Mouse (Mus musculus) kidney, adult 9 months (tissue): Measurements from ENCODE around the gene Prg4.

Experiments
- DNase-seq: peaks from one replicate; pipeline ENCODE4 v3.0.0; 2022

Gene Prg4

DNA sequence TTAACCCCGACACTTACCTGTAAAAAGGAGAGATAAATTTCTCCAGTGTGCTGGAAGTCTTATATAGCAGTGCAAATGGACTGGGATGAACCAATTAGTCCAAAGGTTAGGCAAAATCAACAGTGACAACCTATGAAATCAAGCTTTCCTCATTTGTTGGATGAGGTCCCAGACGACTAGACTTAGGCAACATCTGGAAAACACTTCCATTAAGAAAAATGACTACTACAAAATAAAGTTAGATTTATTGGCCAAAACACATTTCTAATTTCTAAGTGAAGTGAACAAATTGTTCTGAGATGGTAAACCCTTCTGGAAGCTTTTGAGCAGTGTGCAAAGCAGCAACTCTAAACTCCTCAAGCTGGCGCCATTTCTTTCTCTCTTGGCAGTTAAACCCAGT lies at the start of gene Prg4:
Gene Prg4, minus strand, starts transcription at position 34 of the 400 bp plus-strand sequence.
- peak; percentile 13 for DNase-seq

DNA sequence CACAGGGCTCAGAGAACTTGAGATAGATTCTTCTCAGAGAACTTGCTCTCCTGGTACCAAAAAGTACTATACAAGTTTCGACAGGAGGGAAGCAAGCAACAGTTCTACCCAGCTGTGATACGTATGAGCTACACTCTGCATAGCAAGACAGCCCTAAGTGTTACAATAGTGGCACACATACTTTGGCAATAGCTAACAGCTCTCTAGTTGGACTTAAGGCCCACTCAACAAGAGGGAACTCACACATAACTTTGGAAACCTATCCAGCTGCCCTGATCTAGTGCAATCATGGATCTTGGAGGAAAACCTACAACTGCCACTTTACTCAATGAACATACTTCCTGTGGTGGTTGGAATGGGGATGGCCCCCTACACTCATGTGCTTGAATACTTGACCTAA lies 47.1 kb upstream of the Prg4 start:
- DNase-seq: no peak

DNA sequence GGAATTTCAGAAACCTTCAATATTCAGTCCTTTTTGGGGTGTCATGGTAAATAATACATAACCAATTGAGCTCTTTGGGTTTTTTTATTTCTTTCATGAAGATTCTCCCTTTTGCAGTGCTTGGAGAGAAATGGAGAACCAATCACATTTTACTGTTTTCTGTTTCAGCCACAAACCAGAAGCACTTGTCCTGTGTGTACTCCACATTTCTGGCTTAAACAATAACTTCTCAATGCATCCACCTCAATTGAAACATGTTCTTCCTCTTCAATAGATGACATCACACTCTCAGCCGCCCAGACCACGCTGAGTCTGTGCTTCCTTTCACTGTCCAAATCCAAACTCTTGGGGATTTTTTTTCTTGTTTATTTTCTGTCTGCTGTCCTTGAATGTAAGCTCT lies 39.8 kb upstream of the Prg4 start:
- no peak for DNase-seq

DNA sequence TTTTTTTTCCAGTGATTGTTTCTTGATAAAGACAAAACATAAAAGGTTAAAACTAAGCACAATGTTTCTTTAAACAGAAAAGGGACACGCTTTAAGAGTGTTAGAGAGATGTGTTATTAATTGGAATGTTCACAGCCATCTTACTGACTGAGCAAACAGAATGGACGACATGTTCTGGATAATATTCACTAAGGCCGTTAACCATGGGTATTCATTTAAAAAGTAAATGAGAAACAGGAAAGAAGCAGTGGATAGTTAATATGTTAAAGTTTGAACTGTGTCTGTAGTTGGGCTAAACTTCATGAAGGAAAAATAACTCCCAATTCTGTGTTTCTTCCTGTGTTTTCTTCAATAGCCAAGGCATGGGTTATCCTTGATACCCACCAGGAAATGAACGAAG lies 37.4 kb upstream of the Prg4 start:
- DNase-seq: peak; percentile 67

DNA sequence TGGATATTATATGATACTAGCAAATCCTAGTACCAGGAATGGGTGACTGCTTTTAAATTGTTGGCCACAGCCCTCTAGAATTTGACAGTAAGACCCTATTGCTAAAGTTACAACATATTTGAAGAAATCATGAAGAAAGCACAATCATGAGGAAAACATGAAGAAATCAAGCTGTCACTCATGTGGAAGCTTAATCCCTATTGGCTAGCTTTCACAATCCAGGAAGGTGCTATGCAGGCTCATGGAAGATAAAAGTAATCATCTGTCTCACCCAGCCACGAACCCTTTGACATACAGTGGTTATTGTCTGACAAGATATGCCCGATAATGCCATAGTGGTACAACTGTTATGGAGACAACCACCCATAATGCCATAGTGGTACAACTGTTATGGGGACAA lies 32.2 kb upstream of the Prg4 start:
- DNase-seq: no peak

DNA sequence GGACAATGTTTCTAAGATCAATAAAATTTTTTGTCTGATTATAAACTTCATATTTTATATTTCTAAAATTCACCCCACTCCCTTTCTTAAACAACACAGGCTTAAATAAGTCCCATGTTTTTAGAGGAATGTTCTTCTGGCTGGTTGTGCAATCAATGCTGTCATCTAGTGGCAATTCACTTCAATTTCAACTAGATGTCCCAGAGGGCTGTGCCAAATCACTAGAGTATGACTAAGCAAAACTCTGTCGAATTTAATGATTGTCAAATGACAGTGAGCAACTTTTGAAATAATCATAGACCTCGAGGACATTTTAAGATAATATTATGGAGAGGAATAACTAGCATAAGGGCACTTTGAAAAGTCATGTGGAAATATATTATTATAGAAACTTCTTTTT lies 31.7 kb upstream of the Prg4 start:
- peak; percentile 69 for DNase-seq

DNA sequence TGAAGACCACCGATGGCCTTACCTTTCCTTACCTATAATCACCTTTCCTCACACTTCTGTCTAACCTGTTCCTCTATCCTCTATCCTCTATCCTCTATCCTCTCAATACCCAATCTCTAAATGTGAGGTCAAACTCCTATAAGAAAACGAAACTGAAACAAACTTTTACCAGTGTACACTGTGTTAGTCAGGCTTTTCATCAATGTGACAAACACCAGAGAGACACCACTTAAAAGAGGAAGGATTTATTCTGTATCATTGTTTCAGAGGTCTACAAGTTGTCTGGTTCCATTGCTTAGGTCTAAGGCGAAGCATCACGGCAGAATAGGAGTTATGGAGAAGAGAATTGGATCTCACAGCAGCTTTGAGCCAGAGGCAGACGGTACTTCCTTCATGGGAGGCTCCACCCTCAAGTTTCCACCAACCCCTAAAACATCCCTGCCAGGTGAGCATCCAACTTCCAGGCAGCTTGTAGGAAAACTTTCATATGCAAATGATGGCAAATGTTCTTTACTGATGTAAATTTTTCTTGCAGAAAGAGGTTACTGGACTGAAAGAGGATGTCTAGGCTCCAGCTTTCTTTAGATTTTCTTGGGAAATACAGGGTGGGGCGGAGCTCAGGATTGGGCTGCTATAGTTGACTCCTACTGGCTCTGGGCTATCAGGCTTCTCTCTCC lies 30.8 kb upstream of the Prg4 start:
- no peak for DNase-seq

DNA sequence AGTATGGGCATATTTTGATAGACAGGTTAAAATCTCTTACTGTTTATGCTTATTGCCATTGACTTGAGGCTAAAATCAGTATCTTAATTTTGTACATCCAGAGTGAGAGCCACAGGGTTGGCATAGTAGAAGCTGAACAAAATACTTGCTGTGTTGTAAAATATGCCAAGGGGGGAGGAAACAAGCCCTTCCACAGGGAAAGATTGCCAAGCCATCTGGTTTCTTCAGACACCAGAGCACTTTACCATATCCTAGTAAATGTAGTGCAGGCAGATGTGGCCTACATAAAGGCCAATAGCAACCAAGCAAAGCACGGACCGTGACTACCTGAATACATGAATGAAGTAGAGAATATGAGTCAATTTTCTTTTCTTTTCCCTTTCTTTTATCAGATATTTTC lies 23.2 kb upstream of the Prg4 start:
- no peak for DNase-seq

DNA sequence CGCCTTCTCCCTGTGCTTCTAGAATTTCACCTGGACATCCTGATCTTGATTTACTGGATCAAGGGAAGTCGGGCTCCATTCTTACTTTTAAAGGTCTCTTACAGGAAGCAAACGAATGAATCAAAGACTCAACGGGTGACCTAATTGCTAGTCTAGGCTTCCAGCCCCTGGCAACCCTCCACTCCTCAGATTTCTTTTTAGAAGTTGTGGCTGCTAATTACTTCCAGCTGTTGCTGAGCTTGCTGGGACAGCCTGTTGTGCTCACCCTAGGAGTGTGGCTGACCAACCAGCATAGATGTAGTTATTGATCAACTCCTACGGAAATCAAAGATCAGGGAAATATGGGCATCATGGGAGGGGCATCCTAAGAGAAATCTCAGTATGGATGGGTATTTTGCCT lies 14.7 kb upstream of the Prg4 start:
- DNase-seq: no peak

DNA sequence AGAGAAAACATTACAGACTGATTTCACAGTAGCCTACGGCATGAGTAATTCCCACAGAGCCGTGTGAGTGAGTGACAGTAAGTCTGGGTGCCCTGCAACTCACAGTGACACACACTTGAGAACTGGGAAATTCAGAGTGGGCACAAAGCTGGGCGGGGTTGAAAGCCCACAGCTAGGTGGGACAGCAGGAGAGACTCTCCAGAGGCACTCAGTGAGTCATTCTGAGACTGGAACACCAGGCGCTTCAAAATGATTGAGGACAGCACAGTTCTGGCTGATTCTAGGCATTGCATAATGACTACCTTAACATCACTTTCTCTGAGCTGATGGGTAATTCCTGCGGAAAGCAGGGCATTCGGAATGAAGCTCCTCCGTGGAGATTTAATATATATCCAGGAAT lies 6.6 kb upstream of the Prg4 start:
- DNase-seq: no peak

DNA sequence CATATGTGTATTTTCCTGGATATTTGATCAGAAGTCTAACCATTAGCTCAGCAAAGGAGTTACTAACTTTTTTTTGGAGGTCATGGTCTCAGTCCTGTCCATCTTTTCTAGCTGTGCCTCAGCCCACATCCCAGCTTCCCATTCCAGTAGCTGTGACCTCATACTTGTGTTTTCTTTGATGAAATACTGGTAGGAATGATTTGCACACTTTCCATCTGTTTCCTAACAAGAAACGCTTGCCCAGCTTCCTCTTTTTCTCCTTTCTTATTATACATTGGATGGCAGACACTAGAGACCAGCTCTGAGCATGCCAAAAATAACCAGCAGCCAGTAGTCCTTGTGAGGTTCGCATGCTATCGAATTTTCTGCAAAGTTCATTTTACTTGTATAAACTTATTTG lies 4.0 kb upstream of the Prg4 start:
- no peak for DNase-seq

DNA sequence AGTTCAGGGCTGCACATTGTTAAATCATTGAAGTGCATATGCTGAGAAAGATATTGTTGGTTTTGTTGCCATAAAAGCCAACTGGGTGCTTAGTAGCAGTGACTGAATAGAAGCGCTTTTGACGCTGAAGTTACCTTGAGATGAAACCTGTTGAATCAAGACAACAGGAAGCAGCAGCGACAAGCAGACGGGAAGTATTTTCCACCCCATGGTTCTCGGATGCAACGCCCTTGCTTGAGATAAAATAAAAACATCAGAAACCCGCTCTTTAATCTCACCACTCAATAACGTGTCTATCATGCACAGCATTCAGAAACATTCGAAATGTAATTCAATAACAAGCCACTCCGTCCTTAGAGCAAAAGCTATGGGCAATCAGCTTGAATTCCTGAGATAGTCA lies 601 bp downstream of the Prg4 start:
- DNase-seq: no peak

DNA sequence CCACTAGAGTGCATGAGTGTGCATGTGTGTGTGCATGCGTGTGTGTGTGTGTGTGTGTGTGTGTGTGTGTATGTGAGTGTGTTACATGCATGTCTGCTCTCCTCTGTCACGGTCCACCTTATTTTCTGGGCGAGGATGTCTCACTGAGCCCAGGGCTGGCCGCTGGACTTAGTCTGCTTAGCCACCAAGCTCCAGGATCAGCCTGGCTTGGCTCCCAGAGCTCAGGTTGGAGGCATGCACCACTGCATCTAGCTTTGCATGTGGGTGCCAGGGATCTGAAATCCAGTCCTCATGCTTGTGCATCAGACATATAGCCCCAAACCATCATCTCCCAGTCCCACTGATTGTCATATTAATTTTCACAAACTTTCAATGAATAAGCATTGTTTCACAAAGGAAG lies 2.3 kb downstream of the Prg4 start:
- no peak for DNase-seq

DNA sequence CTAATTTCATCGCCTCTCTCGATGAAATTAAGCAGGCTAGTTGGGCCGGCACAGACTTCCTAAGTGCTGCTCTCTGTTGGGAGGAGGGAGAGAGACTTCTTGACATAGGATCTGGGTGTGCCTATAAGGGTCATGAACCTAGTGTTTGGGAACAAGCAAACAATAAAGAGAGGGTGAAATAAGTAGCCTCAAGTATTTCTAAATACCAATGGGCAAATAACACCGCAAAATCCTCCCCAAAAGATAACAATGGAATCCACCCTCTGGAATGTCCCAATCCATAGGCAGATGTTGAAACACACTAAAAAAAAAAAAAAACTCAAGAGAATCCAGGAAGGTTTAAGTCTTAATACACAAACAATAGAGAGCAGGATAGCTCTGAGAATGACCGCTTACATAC lies 2.9 kb downstream of the Prg4 start:
- no peak for DNase-seq

DNA sequence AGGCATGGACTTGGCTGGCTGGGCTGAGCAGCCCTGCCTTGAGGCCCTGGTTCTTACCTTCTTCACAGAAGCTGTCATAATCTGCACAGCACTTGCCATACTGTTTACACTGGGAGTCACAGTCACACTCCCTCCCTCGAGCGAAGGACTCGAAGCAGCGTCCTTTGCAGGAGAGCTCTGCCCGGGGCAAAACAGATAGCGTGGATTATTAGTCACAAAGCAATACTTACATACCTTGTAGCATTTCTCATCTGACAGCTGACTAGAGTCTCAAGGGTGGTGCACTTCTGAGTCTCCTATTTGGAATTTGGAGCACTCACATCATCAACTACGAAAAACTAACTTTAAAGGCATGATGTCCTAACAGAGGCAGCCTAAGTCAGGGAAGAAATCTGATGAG lies 5.4 kb downstream of the Prg4 start:
- DNase-seq: no peak

DNA sequence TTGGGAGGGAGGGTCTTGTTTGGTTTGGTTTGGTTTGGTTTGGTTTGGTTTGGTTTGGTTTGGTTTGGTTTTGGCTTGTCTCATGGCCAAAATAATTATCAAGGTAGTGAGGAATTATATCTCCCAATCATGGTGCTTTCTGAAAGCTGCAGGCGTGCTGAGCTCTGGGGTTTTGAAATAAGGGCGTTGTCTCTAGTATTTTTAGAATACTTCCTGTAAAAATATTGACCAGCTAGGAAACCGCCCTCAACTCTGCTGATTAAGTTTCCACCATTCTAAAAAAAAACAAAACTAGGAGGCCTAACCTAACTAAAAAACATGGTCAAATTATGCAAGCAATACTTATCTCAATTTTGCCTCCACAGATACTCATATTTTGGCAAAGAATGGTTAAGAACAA lies 6.4 kb downstream of the Prg4 start:
- no peak for DNase-seq

DNA sequence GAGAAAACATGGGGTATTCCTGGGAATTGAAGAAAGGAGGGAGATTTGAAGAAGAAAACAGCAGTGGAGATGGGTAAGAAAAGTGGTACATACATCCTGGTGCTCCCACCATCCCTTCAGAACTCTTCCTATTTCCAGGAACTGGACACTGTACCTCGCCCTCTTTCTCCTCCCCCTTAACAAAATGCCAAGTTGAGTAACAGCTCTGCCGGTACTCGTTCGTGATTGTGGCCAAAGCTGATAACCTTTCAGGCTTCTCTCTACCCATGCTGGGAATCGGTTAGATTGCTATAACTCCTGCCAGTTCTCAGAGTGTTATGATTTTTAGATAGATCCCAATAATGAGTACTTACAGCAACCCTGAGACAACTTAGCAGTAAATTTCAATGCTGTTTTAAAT lies 7.0 kb downstream of the Prg4 start:
- no peak for DNase-seq

DNA sequence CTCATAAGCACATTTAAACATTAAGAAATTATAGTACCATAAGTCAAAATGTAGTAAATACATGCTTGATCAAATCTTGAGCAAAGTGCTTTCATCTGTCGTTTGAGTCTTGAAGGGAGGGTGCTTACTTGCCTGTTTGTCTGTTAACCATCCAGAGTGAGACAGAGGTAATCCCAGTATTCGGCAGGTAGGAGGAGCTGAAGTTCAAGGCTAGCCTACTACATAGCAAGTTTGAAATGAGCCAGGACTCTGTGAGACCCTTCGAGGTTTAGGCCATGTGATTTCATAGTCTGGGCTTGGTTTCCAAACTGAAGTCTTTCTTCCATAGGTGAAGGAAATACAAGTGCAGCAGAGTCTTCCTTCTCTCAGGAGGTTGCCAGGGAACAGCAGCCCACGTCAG lies 24.2 kb downstream of the Prg4 start:
- DNase-seq: no peak

DNA sequence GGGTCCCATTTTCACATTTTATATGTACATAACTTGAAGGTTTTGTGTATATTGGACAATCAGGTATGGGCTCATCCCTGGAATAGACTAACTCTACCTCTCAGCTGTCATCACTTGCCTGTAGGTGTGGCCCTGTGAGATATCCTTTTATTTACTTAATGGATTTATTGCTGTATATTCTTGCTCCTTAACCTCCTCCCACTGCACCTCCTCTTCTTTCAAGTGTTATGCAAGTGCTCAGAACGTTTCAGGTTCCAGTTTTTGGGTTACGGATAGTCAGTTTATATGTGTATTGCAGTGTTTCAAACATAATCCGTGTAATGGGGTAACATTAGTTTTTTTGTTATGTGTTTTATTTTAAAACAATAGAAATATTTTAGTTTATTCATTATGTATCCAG lies 27.3 kb downstream of the Prg4 start:
- no peak for DNase-seq

DNA sequence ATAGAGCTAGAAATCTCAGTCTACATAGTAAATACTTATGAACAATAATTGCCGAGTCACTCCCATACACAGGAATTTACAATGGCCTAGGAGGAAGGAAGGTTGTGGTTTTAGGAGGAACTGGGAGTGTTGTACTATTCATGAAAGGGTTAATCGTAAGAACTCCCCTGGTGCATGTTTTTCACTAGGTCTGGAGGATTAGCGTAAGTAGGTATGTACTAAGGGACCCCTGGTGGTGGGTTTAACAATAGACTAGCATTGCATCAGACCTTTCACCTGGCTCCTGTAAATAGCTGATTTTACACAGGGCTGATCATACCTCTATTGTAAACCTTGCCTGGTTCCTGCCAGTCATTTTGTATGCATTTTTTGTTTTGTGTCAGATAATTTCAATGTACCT lies 39.7 kb downstream of the Prg4 start:
- DNase-seq: no peak

DNA sequence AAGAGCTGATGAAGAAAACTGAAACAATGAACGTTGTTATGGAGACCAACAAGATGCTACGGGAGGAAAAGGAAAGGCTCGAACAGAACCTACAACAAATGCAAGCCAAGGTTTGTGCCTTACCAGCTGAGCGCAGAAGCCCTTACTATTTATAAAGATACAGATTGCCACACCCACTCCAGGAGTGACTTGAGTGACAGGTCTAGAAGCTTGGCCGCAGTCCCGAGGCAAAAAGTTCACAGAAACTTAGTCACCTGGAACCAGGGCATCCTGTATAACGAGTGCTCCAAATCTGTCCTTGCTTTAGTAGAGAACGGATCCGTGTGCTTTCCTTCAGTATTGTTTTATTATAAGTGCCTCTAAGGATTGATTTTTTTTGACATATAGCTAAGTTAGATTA lies 40.3 kb downstream of the Prg4 start:
- peak; percentile 71 for DNase-seq

DNA sequence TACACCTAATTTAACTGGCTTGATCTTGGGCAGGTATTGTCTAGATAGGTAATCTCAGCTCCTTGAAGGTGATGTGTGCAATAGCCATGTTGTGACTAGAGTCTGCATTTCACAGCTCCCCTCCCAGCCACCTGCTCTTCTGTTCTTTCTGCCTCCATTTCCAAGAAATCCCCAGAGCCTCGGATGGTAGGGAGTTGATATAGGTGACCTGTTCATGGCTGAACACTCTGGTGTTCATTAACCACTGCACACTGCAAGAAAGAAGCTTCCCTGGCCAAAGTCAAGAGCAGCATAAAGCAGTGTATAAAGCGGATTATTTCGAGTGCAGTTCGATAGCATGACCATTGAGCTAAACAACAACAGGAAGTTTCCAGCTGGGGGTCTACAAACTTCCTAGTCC lies 47.5 kb downstream of the Prg4 start:
- DNase-seq: no peak

DNA sequence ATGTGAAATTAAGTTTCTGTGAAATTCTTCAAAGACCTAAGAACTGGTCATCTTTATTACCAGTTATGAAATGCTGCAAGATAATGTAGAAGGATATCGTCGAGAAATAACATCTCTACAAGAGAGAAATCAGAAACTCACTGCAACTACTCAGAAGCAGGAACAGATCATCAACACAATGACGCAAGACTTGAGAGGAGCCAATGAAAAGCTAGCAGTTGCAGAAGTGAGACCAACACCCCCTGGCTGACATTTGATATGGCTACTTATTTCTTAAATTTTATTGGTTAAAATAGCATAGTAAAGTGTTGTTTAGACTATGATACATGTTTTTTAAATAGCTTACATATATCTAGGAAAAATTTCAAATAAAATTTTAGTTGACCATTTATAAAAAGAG lies 50.0 kb downstream of the Prg4 start:
- no peak for DNase-seq

DNA sequence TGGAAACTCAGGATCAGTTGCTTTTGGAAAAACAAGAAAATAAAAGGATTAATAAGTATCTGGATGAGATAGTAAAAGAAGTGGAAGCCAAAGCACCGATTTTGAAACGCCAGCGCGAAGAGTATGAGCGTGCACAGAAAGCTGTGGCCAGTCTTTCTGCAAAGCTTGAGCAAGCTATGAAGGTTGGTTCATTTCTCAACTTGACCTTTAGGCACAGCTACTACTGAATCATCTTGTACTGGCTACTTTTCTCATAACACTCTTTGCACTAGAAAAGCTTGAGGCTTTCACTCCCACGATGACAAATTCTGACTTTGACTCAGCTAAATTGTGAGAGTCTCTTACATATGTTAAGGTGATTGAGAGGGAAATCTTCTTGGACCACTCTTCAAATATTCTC lies 56.0 kb downstream of the Prg4 start:
- DNase-seq: no peak

DNA sequence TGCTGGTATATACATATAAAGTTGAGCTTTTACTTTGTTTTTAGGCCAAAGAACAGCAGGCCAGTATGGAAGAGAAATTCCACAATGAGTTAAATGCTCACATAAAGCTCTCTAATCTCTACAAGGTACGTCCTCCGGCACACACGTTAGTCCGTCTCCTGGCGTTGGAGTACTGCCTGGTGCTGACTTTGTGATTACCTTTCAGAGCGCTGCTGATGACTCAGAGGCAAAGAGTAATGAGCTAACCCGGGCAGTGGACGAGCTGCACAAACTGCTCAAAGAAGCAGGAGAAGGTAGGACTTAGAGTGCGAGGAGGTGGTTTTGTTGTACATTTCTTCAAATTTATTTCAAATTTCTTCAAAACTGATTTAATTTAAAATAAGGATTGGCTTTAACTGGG lies 58.7 kb downstream of the Prg4 start:
- no peak for DNase-seq

DNA sequence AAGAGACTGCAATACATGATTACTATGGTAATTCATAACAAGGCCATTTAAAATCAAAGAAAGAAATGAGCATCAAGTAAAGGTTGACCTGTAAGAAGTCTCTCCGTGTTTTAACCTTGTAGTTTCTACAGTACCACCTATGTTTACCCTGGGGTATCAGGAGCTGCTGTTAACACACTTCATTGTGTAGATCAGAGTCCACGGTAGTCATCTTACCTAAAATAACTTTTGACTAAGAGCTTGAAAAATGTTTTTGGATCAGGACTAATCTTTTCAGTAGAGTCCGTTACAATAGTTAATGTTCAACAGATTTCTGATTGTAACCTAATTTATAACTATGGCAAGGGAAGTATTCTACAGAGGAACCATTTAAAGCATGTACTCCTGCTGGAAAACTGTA lies 61.4 kb downstream of the Prg4 start:
- peak; percentile 9 for DNase-seq
